Mouse (Mus musculus): ENCODE data around the gene Map4k4.
A peak's percentile ranks its signal among the peaks of the same experiment; 100 is the strongest.

Gene Map4k4

GRCm38 (mm10) chr1:39995593-39995992 lies 94.9 kb downstream of the Map4k4 start:
- no peak for DNase-seq (ENCODE audit: low spot score in 2 of 2)

DNA sequence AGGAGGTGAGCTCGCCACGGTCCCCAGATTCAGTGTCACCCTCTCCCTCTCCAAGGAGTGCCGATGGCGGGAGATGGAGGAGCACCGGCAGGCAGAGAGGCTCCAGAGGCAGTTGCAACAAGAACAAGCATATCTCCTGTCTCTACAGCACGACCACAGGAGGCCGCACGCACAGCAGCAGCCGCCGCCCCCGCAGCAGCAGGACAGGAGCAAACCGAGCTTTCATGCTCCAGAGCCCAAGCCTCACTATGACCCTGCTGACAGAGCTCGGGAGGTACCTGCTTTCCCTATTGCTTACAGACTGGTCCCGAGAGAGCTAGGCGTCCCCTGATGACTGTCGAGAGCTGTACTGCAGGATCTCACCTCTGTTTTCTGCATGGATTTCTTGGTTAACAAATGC lies 99.8 kb downstream of the Map4k4 start:
- DNase-seq (ENCODE audit: low spot score in 2 of 2), result no peak

- DNase-seq (ENCODE audit: low spot score in 2 of 2), result no peak
Measured at GRCm38 (mm10) chr1:40000899-40001298, 100.2 kb downstream of the Map4k4 start.

DNA sequence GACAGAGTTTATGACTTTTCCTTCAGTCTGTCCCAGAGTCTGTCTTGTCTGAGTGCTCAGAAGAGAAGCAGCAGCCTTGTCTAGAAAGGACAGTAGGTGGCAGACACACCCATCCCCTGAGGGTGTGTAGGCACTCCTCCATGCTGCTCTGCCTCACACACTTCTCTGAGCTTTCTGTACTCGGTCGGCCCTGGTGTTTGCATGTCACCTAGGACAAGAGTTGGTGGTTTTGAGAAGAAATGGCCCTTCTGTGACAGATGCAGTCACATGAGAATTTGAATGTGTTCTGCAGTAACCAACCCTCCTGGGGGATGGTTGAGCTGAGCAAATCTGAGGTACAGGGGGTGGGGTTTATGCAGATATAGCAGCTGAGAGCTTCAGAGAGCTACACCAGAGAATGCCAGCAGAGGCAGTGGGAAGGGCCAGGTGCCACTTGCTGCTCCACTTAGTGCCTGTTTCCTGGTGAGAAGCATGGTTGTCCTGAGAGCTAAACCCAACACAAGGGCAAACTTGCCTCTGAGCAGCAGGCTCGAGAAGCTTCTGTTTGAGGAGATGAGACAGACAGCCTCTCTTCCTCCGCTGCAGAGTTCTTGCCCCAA lies 101.5 kb downstream of the Map4k4 start:
- peak; percentile 43 to 55 for DNase-seq (ENCODE audit: low spot score in 2 of 2)

GRCm38 (mm10) chr1:40006043-40006651 lies 105.4 kb downstream of the Map4k4 start:
- DNase-seq (ENCODE audit: low spot score in 2 of 2), result no peak

GRCm38 (mm10) chr1:40007962-40008471 lies 107.3 kb downstream of the Map4k4 start:
- no peak for DNase-seq (ENCODE audit: low spot score in 2 of 2)

DNA sequence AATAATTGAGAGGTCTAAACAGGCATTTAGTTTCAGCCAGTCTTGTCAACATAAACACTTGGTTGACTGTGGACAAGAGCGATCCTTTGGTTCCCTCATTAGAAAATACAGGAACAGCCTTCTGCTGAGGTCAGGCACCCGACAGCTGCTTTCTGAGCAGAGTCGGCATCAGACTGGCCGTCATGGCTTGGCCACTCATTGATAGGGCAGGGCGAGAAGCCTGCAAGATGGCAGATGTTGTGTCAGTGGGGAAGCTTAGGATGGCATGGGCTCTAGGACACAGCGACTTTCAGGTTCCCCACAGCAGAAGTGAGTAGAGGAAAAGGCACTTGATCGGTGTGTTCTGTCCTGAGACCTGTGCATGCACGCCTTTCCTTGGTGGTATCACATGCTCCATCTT lies 112.0 kb downstream of the Map4k4 start:
- DNase-seq (ENCODE audit: low spot score in 2 of 2), result no peak

- DNase-seq (ENCODE audit: low spot score in 2 of 2), result no peak
Measured at GRCm38 (mm10) chr1:40015066-40015678, 114.5 kb downstream of the Map4k4 start.

DNA sequence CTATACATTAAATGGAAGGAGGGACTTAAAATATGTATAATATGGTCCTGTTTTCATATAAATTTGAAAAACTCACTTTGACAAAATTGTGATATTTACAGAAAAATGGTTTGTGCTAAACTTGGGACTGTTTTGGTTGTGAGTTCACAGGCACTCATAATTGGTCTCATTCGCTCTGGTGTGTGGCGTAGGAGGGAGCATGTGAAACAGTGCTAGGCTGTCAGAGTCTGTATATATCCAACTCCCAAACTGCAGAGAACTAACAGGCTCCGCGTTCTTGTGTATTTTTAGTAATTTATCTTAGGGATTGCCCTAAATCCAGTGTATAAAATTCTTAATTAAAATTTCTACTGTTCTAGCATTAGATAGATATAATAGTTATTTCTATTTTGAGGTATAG lies 120.9 kb downstream of the Map4k4 start:
- DNase-seq (ENCODE audit: low spot score in 2 of 2), result no peak

- DNase-seq (ENCODE audit: low spot score in 2 of 2), result peak; percentile 32 to 34
Measured at GRCm38 (mm10) chr1:40022472-40023135, 121.9 kb downstream of the Map4k4 start.

- DNase-seq (ENCODE audit: low spot score in 2 of 2), result no peak
Measured at GRCm38 (mm10) chr1:40023206-40023605, 122.5 kb downstream of the Map4k4 start.

DNA sequence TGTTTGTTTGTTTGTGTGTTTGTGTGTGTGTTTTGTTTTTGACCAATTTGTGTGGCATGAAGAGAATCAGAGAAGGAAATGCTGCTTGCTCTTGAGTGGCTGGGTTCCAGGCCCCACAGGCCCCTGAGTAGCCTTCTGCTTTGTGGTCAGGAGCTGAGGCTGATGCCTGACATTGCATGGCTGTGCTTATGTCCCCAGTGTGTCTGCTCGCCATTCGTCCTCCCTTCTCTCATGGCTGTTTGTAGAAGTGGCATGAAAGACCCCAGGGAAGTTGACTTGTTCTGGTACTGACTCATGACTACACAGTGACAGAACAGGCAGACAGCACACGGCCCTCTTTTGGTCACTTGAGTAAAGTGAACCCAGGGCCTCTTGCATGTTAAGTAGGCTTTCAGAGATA lies 123.0 kb downstream of the Map4k4 start:
- no peak for DNase-seq (ENCODE audit: low spot score in 2 of 2)

DNA sequence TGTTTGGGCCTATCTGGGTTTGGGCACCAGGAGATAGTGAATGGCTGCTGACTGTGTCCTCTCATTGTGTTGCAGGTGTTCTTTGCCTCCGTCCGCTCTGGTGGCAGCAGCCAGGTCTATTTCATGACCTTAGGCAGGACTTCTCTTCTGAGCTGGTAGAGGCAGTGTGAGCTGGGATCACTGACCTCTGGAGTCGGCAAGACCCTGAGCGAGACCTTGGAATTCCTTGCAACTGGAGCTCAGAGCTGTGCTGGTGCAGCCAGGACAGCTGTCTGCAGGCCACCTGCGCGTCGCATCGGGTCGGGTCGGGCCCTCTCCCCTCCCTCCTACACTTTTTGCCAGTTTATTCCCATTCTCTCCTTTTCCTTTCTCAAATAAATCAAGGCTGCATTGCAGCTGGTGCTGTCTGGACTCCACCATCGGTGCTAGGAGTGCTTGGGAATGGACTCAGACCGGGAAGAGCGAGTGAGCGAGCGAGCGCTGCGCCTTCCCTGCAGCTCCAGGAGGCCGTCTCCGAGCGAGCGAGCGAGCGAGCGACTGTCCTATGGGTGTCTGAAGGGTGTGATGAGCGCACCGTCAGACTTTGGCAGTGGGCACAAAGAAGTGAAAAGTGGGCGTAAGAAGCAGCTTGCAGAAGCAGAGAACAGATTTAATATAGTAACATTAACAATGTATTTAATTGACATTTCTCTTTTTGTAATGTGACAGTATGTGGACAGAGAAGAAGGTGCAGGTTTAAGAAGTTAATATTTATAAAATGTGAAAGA lies 124.0 kb downstream of the Map4k4 start:
- no peak for DNase-seq (ENCODE audit: low spot score in 2 of 2)

- no peak for DNase-seq (ENCODE audit: low spot score in 2 of 2)
Measured at GRCm38 (mm10) chr1:40025416-40025815, 124.7 kb downstream of the Map4k4 start.

- peak; percentile 17 to 22 for DNase-seq (ENCODE audit: low spot score in 2 of 2)
Measured at GRCm38 (mm10) chr1:40027116-40027620, 126.5 kb downstream of the Map4k4 start.

DNA sequence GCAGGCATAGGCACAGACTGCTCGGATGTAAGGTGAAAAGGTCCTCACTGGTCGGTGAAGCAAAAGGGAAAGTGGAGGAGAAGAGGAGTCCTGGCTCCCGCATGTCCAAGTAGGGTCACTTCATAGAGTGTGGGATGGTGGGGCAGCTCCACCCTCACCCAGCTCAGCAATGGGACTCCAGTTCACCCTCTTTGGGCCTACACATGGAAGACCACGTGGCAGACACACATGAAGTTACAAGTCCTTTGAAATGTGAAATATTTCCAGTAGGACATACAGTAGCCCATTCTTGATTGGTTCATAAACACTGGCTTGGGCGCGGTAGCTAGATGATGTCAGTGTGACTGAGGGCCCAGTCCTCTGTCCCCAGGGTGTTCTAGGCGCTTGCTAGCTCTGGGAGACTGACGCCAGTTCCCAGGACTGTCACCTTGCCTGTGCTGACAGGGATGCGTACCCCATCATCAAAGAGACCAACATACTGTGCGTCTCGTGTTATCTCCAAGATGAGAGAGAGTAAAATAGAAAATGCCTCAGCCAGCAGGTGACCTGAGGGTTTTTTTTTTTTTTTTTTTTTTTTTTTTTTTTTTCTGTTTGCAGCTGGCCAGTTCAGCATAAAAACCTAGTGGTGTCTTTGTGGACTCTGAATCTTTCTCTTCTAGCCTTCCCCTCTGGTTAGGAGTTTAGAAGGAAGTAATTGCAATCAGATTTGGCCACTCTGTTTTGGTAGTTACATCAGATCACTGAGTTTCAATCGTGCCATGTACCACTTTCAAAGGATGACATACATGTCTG lies 127.7 kb downstream of the Map4k4 start:
- no peak for DNase-seq (ENCODE audit: low spot score in 2 of 2)

GRCm38 (mm10) chr1:40029597-40029996 lies 128.9 kb downstream of the Map4k4 start:
- DNase-seq (ENCODE audit: low spot score in 2 of 2), result no peak

GRCm38 (mm10) chr1:40030287-40030975 lies 129.7 kb downstream of the Map4k4 start:
- DNase-seq (ENCODE audit: low spot score in 2 of 2), result no peak

DNA sequence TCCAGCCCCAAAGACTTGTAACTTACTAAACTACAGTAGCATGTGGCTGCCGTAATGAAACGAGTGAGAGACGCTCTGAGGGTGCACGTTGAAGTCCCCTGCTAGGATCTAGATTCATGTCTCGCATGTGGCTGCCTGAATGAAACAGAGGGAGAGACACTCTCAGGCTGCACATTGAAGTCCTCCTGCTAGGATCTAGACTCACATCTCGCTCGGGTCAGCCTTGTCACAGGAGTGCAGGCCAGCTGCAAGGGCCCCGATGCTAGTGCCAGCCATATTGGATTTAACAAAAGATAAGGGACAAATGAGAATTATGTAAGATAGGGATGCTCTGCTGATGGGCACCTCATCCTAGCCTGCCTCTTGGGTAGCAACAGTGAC lies 130.3 kb downstream of the Map4k4 start:
- DNase-seq (ENCODE audit: low spot score in 2 of 2), result no peak

- no peak for DNase-seq (ENCODE audit: low spot score in 2 of 2)
Measured at GRCm38 (mm10) chr1:40031626-40032025, 130.9 kb downstream of the Map4k4 start.
